Mouse (Mus musculus): ENCODE measurements around the gene Synpr.

GRCm38 (mm10) chr14:13444908-13445307 is 160.3 kb downstream of the Synpr start:
- no peak for TF ChIP-seq CTCF (IDR thresholded peaks at IDR 0.05; ENCODE audit: low read depth, low read length)
- TF ChIP-seq GATA2 (IDR thresholded peaks at IDR 0.05; ENCODE audit: borderline replicate concordance, low read depth, low read length) = no peak
- no peak for TF ChIP-seq POLR2AphosphoS5 (IDR thresholded peaks at IDR 0.05; ENCODE audit: insufficient replicate concordance, low read depth, low read length)

All from G1E (cell line).